Mouse (Mus musculus): ENCODE data around the gene Sema6b. TPM values are rescaled to one million over a fixed set of nuclear protein-coding genes. Genes with fewer than 3 reads are reported as not detected.
A peak's percentile ranks its signal among the peaks of the same experiment; 100 is the strongest.

Gene Sema6b
- polyA plus RNA-seq, 1 experiment from 2014 or later: 2.6 TPM

GRCm38 (mm10) chr17:56141702-56142605, 1.8 kb upstream of the Sema6b start:
- peak overlapping the region; percentile 45 for H3K4me3 ChIP-seq
- peaks cover 100% of the 10 kb centered on the region for H3K27me3 ChIP-seq
- no peaks in the 10 kb centered on the region for H3K36me3 ChIP-seq
- H3K27ac ChIP-seq: no peak overlapping the region
- H3K9ac ChIP-seq: peak overlapping the region; percentile 53
- H3K4me1 ChIP-seq: peaks cover 35% of the 10 kb centered on the region
- WGBS: under 1% methylated on average over 44 of the region's 47 CpGs
- no peaks in the 10 kb centered on the region for H3K9me3 ChIP-seq
- H3K4me2 ChIP-seq (replicated peaks): peak overlapping the region; percentile 75
- peak; percentile 45 for ATAC-seq (ENCODE audit: low FRiP score, low read depth)

DNA sequence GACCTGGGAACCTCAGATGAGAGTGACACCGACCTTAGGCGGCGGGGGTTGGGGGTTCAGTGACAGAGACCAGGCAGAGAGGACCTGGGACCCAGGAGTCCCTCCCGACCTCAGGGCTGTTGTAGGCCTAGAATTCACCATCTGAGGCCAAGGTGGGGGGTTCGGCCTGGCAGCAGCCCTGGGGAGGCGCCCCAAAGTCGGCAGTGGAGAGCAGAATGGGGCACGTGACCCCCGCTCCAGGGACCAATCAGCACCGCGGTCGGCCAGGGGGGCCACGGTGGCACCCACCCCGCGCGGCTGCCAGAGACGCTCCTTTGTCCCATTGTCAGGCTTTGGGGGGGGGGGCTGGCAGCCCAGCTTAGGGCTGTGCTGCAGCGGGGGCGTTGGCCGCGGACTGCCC, 788 bp downstream of the Sema6b start:
- Histone ChIP-seq H3K9ac (peak overlapping the region; percentile 72), H3K9me3 (no peaks in the 10 kb centered on the region), H3K36me3 (no peaks in the 10 kb centered on the region), H3K4me2 (replicated peaks) (peak overlapping the region; percentile 98), H3K27me3 (peaks cover 89% of the 10 kb centered on the region), H3K4me3 (peak overlapping the region; percentile 75), H3K4me1 (peaks cover 34% of the 10 kb centered on the region), H3K27ac (no peak overlapping the region)
- no peak for ATAC-seq (ENCODE audit: low FRiP score, low read depth)
- WGBS: 4% methylated on average over 20 of the region's 21 CpGs

DNA sequence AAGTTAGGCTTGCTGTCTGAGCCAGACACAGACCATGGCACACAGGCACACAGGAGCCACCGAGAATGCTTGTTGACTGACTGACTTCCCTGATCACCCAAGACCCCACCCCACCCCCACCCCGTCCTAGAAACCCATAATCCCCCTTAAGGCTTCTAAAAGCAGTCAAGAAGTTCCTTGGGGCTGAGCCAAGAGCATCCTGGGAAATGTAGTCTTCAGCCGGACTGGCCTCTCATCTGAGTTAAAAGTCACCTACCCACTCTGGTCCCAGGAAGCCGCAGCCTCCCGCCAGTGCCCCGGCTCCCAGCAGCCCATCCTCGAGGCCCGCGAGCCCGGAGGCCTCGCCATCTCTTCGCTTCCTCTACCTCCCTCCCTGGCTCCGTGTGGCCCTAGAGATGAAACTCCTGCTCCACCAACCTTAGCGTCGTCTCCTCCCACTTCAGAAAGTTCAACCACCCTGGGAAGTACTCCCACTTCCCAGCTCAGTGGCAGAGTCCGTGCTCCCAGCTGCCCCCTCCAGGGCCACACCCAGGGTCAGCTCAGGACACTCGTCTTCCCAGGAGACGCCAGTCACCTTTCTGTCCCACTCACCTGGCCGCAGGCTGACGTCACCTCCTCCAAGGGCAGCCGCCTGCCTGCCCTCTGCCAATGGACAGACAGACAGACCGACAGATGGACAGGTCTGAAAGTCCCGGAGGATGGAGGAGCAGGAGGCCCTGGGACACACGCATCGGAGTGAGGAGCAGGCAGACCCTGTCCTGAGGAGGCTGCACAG, 2.1 kb downstream of the Sema6b start:
- peaks cover 76% of the 10 kb centered on the region for H3K27me3 ChIP-seq
- 15% methylated on average over 25 of the region's 25 CpGs for WGBS
- ATAC-seq (ENCODE audit: low FRiP score, low read depth): no peak
- H3K9ac ChIP-seq: 0 out of 2 replicates have a peak overlapping the region, but pooled peaks have one; percentile 43
- peak overlapping the region; percentile 75; the same call in 1 of the 2 replicates for H3K4me3 ChIP-seq
- no peak overlapping the region for H3K27ac ChIP-seq
- no peaks in the 10 kb centered on the region for H3K36me3 ChIP-seq
- no peaks in the 10 kb centered on the region for H3K9me3 ChIP-seq
- peak overlapping the region; percentile 98 for H3K4me2 ChIP-seq (replicated peaks)
- peaks cover 47% of the 10 kb centered on the region for H3K4me1 ChIP-seq

DNA sequence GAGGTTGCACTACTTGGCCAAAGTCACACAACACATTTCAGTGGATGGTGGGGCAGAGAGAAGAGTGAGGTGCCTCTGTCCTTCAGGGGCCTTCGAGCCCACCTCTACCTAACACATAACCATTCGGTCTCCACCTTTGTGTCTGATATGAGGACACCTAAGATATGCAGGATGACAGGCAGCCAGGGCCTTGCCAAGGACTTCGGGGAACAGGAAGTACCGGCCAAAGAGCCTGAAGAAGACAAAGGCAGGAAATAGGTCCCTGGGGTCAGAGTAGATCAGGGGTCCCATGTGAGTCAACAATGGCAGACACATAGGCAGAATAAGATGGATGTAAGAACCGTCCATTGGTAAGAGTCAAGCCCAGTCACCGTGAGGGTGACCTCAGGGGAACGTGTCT, 3.6 kb downstream of the Sema6b start:
- Histone ChIP-seq H3K4me1 (peaks cover 37% of the 10 kb centered on the region), H3K27me3 (peaks cover 61% of the 10 kb centered on the region), H3K36me3 (no peaks in the 10 kb centered on the region), H3K27ac (no peak overlapping the region), H3K9ac (no peak overlapping the region), H3K4me3 (no peak overlapping the region), H3K4me2 (replicated peaks) (no peak overlapping the region), H3K9me3 (no peaks in the 10 kb centered on the region)
- 90% methylated on average over 7 of the region's 7 CpGs for WGBS
- no peak for ATAC-seq (ENCODE audit: low FRiP score, low read depth)

DNA sequence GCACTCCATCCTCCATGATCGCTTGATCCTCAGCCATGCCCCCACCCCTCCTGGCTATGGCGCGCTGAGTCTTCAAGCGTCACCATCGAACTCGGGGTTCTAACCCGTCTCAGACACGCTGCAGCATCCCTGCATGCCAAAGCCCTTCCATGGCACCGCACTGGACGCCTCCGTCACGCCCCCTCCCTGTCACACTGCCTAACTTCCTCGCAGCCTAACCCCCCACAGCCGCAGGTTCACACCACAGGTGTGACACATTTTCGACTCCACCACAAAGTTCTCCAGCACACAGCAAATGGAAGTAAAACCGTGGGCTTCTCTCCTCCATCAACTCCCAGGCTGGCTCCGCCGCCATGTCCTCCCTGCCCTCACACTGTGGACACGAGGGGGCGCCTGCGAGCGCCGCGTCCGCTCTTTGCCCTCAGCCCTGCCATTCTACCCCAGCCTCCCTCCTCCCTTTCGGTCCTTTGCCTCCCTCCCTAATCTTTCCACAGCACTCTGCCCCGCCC, 5.6 kb downstream of the Sema6b start:
- ATAC-seq (ENCODE audit: low FRiP score, low read depth): no peak
- no peak overlapping the region for H3K27ac ChIP-seq
- peak overlapping the region; percentile 48; the same call in 1 of the 2 replicates for H3K9ac ChIP-seq

DNA sequence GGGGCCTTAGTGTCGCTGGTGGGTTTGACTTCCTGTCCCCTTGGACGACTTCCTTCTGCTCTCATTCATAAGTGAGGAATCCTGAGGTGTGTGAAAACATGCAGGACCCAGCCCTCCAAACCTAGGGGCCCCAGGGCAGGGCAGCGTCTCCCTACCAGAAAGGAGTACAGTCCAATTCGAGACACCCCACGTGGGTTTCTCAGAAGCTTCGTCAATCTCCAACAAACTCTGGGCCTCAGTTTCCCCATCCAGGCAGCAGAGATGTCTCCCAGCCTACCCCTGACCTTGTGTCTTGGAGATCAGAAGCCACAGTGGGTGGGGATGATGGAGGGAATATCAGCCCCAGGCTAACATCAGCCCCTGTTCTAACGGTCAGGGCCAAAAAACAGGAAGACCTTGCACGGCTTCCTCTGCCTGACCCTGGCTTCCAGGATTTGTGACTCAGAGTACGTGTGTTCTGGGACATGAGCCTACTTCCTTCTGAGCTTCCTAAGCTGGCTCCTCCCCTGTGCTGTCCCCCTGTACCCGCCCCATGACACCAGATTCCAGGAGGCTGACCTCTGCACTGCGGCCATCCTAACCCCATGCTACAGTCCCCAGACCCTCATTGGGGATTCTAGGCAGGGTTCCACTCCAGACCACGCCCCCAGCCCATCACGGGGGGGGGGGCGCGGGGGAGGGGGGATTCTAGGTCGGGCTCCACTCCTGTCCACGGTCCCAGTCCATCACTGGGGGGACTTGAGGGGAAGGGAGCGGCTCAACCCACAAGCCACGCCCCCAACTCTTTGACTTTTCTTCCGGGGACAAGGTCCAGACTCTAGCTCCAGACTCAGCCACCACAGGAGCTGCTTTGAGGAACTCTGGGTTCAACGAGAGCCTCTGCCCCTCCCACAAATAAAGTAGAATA, 6.4 kb downstream of the Sema6b start:
- WGBS: 22% methylated on average over 19 of the region's 21 CpGs
- peak overlapping the region; percentile 67 for H3K4me2 ChIP-seq (replicated peaks)
- H3K4me3 ChIP-seq: peak overlapping the region; percentile 34
- no peaks in the 10 kb centered on the region for H3K9me3 ChIP-seq
- H3K4me1 ChIP-seq: peaks cover 25% of the 10 kb centered on the region
- peak; percentile 41; the same call in 1 of the 2 replicates for ATAC-seq (ENCODE audit: low FRiP score, low read depth)
- no peaks in the 10 kb centered on the region; the same call in none of the 2 replicates for H3K36me3 ChIP-seq
- H3K27me3 ChIP-seq: peaks cover 32% of the 10 kb centered on the region
- H3K27ac ChIP-seq: no peak overlapping the region
- peak overlapping the region; percentile 48; the same call in 1 of the 2 replicates for H3K9ac ChIP-seq

More for the DNA sequence above, 5.6 kb downstream of the Sema6b start:
- Histone ChIP-seq H3K4me1 (peaks cover 29% of the 10 kb centered on the region), H3K4me3 (peak overlapping the region; percentile 34), H3K27me3 (peaks cover 40% of the 10 kb centered on the region), H3K9me3 (no peaks in the 10 kb centered on the region), H3K36me3 (no peaks in the 10 kb centered on the region; the same call in none of the 2 replicates), H3K4me2 (replicated peaks) (peak overlapping the region; percentile 67)
- 2% methylated on average over 27 of the region's 27 CpGs for WGBS

GRCm38 (mm10) chr17:56132661-56133060, 7.5 kb downstream of the Sema6b start:
- no peaks in the 10 kb centered on the region; the same call in none of the 2 replicates for H3K36me3 ChIP-seq
- no peak overlapping the region for H3K27ac ChIP-seq
- no peak overlapping the region for H3K9ac ChIP-seq
- H3K27me3 ChIP-seq: peaks cover 22% of the 10 kb centered on the region
- no peak for ATAC-seq (ENCODE audit: low FRiP score, low read depth)
- no peak overlapping the region for H3K4me2 ChIP-seq (replicated peaks)
- 7% methylated on average over 14 of the region's 14 CpGs for WGBS
- H3K4me3 ChIP-seq: no peak overlapping the region
- H3K4me1 ChIP-seq: peaks cover 18% of the 10 kb centered on the region
- no peaks in the 10 kb centered on the region for H3K9me3 ChIP-seq

DNA sequence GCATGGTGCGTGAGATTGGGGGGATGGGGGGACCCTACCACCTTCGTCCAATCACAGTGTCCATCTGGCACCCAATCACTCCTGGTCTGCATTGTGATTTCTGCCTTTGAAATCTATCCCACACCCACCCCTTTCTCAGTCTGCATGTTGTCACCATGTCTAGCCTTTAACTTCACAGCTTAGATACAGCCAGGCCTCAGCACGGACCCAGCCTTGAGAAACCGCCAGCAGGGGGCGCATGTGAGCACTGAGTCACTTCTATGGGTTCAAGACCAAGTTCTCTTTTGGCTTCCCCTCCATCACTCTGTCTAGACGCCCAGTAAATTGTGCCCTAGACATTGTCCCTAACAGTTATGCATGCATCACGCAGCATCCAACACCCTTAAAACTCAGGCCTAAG, 8.3 kb downstream of the Sema6b start:
- peaks cover 14% of the 10 kb centered on the region for H3K27me3 ChIP-seq
- no peak overlapping the region for H3K27ac ChIP-seq
- H3K9ac ChIP-seq: no peak overlapping the region
- H3K4me2 ChIP-seq (replicated peaks): no peak overlapping the region
- peaks cover 18% of the 10 kb centered on the region for H3K4me1 ChIP-seq
- WGBS: 43% methylated on average over 7 of the region's 7 CpGs
- no peaks in the 10 kb centered on the region; the same call in none of the 2 replicates for H3K36me3 ChIP-seq
- no peak overlapping the region for H3K4me3 ChIP-seq
- no peaks in the 10 kb centered on the region for H3K9me3 ChIP-seq
- no peak for ATAC-seq (ENCODE audit: low FRiP score, low read depth)

GRCm38 (mm10) chr17:56131136-56131535, 9.0 kb downstream of the Sema6b start:
- peaks cover 18% of the 10 kb centered on the region for H3K27me3 ChIP-seq
- no peak overlapping the region for H3K27ac ChIP-seq
- H3K9ac ChIP-seq: no peak overlapping the region
- no peaks in the 10 kb centered on the region; the same call in none of the 2 replicates for H3K36me3 ChIP-seq
- 94% methylated on average over 10 of the region's 10 CpGs for WGBS
- H3K4me3 ChIP-seq: no peak overlapping the region
- H3K4me2 ChIP-seq (replicated peaks): no peak overlapping the region
- peaks cover 18% of the 10 kb centered on the region for H3K4me1 ChIP-seq
- no peaks in the 10 kb centered on the region for H3K9me3 ChIP-seq
- no peak for ATAC-seq (ENCODE audit: low FRiP score, low read depth)

- H3K36me3 ChIP-seq: no peaks in the 10 kb centered on the region; the same call in none of the 2 replicates
- H3K27ac ChIP-seq: no peak overlapping the region
- H3K4me2 ChIP-seq (replicated peaks): no peak overlapping the region
- H3K4me1 ChIP-seq: peaks cover 13% of the 10 kb centered on the region; the same call in 1 of the 2 replicates
- peaks cover 35% of the 10 kb centered on the region for H3K27me3 ChIP-seq
- H3K9ac ChIP-seq: no peak overlapping the region
- WGBS: 80% methylated on average over 15 of the region's 15 CpGs
- H3K9me3 ChIP-seq: peaks cover 1% of the 10 kb centered on the region
- no peak overlapping the region for H3K4me3 ChIP-seq
- ATAC-seq (ENCODE audit: low FRiP score, low read depth): no peak
These were observed 11.9 kb downstream of the Sema6b start for GRCm38 (mm10) chr17:56128246-56128645.

- H3K9me3 ChIP-seq: peaks cover 17% of the 10 kb centered on the region
- no peak overlapping the region for H3K4me2 ChIP-seq (replicated peaks)
- no peak overlapping the region for H3K9ac ChIP-seq
- ATAC-seq (ENCODE audit: low FRiP score, low read depth): no peak
- peaks cover 12% of the 10 kb centered on the region; the same call in 1 of the 2 replicates for H3K4me1 ChIP-seq
- no peak overlapping the region for H3K27ac ChIP-seq
- H3K4me3 ChIP-seq: no peak overlapping the region
- H3K27me3 ChIP-seq: peaks cover 56% of the 10 kb centered on the region
- H3K36me3 ChIP-seq: peaks cover 8% of the 10 kb centered on the region
- 65% methylated on average over 11 of the region's 11 CpGs for WGBS
These were observed 14.0 kb downstream of the Sema6b start for GRCm38 (mm10) chr17:56126175-56126574.

All from limb, embryonic 13.5 days (tissue).